Mouse (Mus musculus) heart, postnatal 0 days (tissue): Measurements from ENCODE around the gene A030014E15Rik. TPM values are rescaled to one million over a fixed set of nuclear protein-coding genes. Genes with fewer than 3 reads are reported as not detected.

ENCODE experiments used
- ATAC-seq: fragments of 200-750 bp; cut with Nextera tagmentation; 2 replicates; pipeline ENCODE4 v1.8.0; 2017; ENCODE audit warnings: low read depth, moderate number of reproducible peaks, moderate library complexity; ENCODE audit not compliant: insufficient read depth
- DNase-seq: peaks from one replicate; pipeline ENCODE4 v3.0.0-alpha.2; 2016; ENCODE audit warnings: low spot score
- H3K27ac ChIP-seq: fragments of 300-500 bp; sonication (generic); 2 replicates; pipeline ENCODE4 v1.5.1; 2014; ENCODE audit warnings: low read depth, mild to moderate bottlenecking
- H3K27me3 ChIP-seq: fragments of 300-500 bp; sonication (generic); 2 replicates; pipeline ENCODE4 v1.6.1; 2014; ENCODE audit warnings: low read length, mixed read lengths; ENCODE audit not compliant: control insufficient read depth, insufficient read depth
- H3K36me3 ChIP-seq: fragments of 300-500 bp; sonication (generic); replicated peaks from 2 replicates; pipeline ENCODE4 v1.6.1; 2014; ENCODE audit warnings: low read length, mixed read lengths; ENCODE audit not compliant: control insufficient read depth, insufficient read depth
- H3K4me1 ChIP-seq: fragments of 300-500 bp; sonication (generic); 2 replicates; pipeline ENCODE4 v1.6.1; 2014; ENCODE audit warnings: antibody characterized with exemption; ENCODE audit not compliant: control insufficient read depth, insufficient read depth
- H3K4me2 ChIP-seq: fragments of 300-500 bp; sonication (generic); 2 replicates; pipeline ENCODE4 v1.6.1; 2014; ENCODE audit warnings: low read depth, mild to moderate bottlenecking, low read length, moderate library complexity
- H3K4me3 ChIP-seq: fragments of 300-500 bp; sonication (generic); 2 replicates; pipeline ENCODE4 v1.5.1; 2014; ENCODE audit warnings: low read depth, low read length
- H3K9ac ChIP-seq: fragments of 300-500 bp; sonication (generic); replicated peaks from 2 replicates; pipeline ENCODE4 v1.6.1; 2014; ENCODE audit warnings: low read depth, low read length, mixed read lengths
- H3K9me3 ChIP-seq: fragments of 300-500 bp; sonication (generic); replicated peaks from 2 replicates; pipeline ENCODE4 v1.6.1; 2016; ENCODE audit warnings: low read length; ENCODE audit not compliant: control insufficient read depth
- CTCF ChIP-seq: IDR thresholded peaks from 2 replicates; pipeline ENCODE4 v1.5.1; 2016; ENCODE audit warnings: antibody characterized with exemption, control low read depth, low read depth
- EP300 ChIP-seq: IDR thresholded peaks from 2 replicates; pipeline ENCODE4 v1.6.1; 2016; ENCODE audit warnings: antibody characterized with exemption, low read depth
- WGBS: fragments of 180-500 bp; shearing (Covaris S2); extraction: QIAGEN DNeasy Blood & Tissue Kit; methylation state at CpG from one replicate; pipeline ENCODE4 v1.1.7; 2014; 5-methylcytosine and 5-hydroxymethylcytosine counted together
- polyA plus RNA-seq: library from polyadenylated mRNA; unstranded; fragments of >200 nt; fragmentation: Nextera tagmentation; extraction: Ambion mirVana; gene quantifications from 2 replicates; pipeline ENCODE4 v1.2.1, GENCODE M21; 2015
- total RNA-seq: library from RNA; depleted of rRNA; stranded (reverse); fragments of >200 nt; gene quantifications from 2 replicates; pipeline ENCODE4 v1.2.3, GENCODE M21; 2014; ENCODE audit warnings: low replicate concordance; rRNA removed

Gene A030014E15Rik
- total and polyA plus RNA-seq, 2 experiments from 2014 or later, result not detected

DNA sequence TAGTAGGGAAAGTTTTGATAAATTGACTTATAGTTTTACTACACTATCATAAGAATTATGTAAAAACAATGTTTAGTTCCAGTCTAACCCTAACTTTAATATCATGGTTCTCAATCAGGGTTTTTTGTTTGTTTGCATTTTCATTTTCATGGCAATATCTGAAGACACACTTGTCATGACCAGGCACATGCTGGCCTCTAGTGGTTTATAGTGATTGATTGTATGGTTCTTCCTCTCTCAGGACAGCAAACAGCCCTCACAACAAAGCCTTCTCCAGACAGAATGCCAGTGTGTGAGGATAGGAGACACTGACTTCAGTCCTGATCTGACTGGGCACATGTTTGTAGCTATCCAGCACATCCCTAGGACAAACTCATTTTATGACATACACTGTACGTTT lies 48.5 kb downstream of the A030014E15Rik start:
- ATAC-seq (no peak), DNase-seq (no peak)
- Histone ChIP-seq H3K4me1 (peaks cover 16% of the 10 kb centered on the region; the same call in 1 of the 2 replicates), H3K9me3 (no peaks in the 10 kb centered on the region), H3K9ac (no peak overlapping the region), H3K4me2 (no peak overlapping the region), H3K27me3 (no peaks in the 10 kb centered on the region), H3K27ac (no peak overlapping the region), H3K36me3 (no peaks in the 10 kb centered on the region), H3K4me3 (no peak overlapping the region)
- 63% methylated on average over 1 of the region's 1 CpGs for WGBS
- no peak for TF ChIP-seq EP300
- TF ChIP-seq CTCF, result peak; percentile 33

DNA sequence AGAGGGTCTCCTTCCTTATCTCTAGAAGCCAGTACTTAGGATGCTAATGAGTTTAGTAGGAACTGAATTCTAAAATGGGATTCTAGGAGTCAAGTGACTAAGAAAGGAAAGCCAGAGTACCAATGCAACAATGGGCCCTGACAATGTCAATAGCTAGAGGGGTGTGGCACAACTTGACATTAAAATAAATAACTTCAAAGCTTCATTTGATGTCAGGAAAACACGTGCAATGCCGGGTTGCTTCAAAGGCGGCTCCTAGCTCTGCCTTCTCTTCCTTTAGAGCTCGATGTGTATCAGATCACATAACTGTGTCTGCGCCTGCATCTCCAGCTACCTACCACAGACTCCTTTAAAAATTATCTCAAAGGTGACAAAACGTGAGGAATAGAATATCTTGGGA lies 49.2 kb downstream of the A030014E15Rik start:
- ATAC-seq (no peak), DNase-seq (no peak)
- H3K27ac ChIP-seq, result no peak overlapping the region
- peaks cover 16% of the 10 kb centered on the region; the same call in 1 of the 2 replicates for H3K4me1 ChIP-seq
- H3K4me3 ChIP-seq, result no peak overlapping the region
- H3K9ac ChIP-seq, result no peak overlapping the region
- no peak for TF ChIP-seq CTCF
- no peak for TF ChIP-seq EP300
- no peaks in the 10 kb centered on the region for H3K27me3 ChIP-seq
- WGBS, result 29% methylated on average over 6 of the region's 6 CpGs
- H3K36me3 ChIP-seq, result no peaks in the 10 kb centered on the region
- no peaks in the 10 kb centered on the region for H3K9me3 ChIP-seq
- no peak overlapping the region for H3K4me2 ChIP-seq

- H3K27ac ChIP-seq, result no peak overlapping the region
- no peak overlapping the region for H3K4me3 ChIP-seq
- 60% methylated on average over 9 of the region's 9 CpGs for WGBS
- no peak overlapping the region for H3K4me2 ChIP-seq
- peak; percentile 44 for ATAC-seq
- H3K27me3 ChIP-seq, result no peaks in the 10 kb centered on the region
- DNase-seq, result no peak
- TF ChIP-seq CTCF, result no peak
- TF ChIP-seq EP300, result 0 out of 2 replicates have a peak, but pooled peaks have one; percentile 47
- H3K36me3 ChIP-seq, result no peaks in the 10 kb centered on the region
- no peak overlapping the region for H3K9ac ChIP-seq
- peaks cover 16% of the 10 kb centered on the region; the same call in 1 of the 2 replicates for H3K4me1 ChIP-seq
- no peaks in the 10 kb centered on the region for H3K9me3 ChIP-seq
Measured at GRCm38 (mm10) chr1:82974342-82974741, 49.6 kb downstream of the A030014E15Rik start.

Other genes with a start within 250 kb of the A030014E15Rik start
- gene Mff, start 200.0 kb upstream of the A030014E15Rik start, total RNA-seq, result 211 and 306 TPM in 2 replicates
- 259 and 270 TPM in 2 replicates for gene Mff, start 200.0 kb upstream of the A030014E15Rik start, polyA plus RNA-seq
- not detected in 2 replicates for gene Tm4sf20, start 156.5 kb upstream of the A030014E15Rik start, total RNA-seq
- 0.14 TPM in 1 of 2 replicates, not detected in the other for gene Tm4sf20, start 156.5 kb upstream of the A030014E15Rik start, polyA plus RNA-seq
- not detected in 2 replicates for gene Gm47791, start 153.7 kb upstream of the A030014E15Rik start, total RNA-seq
- not detected in 2 replicates for gene Gm47791, start 153.7 kb upstream of the A030014E15Rik start, polyA plus RNA-seq
- 71.0 and 78.8 TPM in 2 replicates for gene Agfg1, start 85.4 kb upstream of the A030014E15Rik start, total RNA-seq
- gene Agfg1, start 85.4 kb upstream of the A030014E15Rik start, polyA plus RNA-seq, result 18.5 and 18.6 TPM in 2 replicates
- not detected in 2 replicates for gene A030005L19Rik, start 11.6 kb upstream of the A030014E15Rik start, total RNA-seq
- 0.15 TPM in 1 of 2 replicates, not detected in the other for gene A030005L19Rik, start 11.6 kb upstream of the A030014E15Rik start, polyA plus RNA-seq
- not detected in 2 replicates for gene Gm6217, start 6.5 kb downstream of the A030014E15Rik start, total RNA-seq
- gene Gm6217, start 6.5 kb downstream of the A030014E15Rik start, polyA plus RNA-seq, result not detected in 2 replicates
- not detected in 2 replicates for gene A030003K21Rik, start 18.5 kb downstream of the A030014E15Rik start, total RNA-seq
- gene A030003K21Rik, start 18.5 kb downstream of the A030014E15Rik start, polyA plus RNA-seq, result not detected in 2 replicates
- not detected in 2 replicates for gene Gm7544, start 31.1 kb downstream of the A030014E15Rik start, total RNA-seq
- not detected in 2 replicates for gene Gm7544, start 31.1 kb downstream of the A030014E15Rik start, polyA plus RNA-seq
- not detected in 2 replicates for gene Gm47955, start 35.4 kb downstream of the A030014E15Rik start, total RNA-seq
- not detected in 2 replicates for gene Gm47955, start 35.4 kb downstream of the A030014E15Rik start, polyA plus RNA-seq
- gene Gm47959, start 75.6 kb downstream of the A030014E15Rik start, total RNA-seq, result not detected in 2 replicates
- not detected in 2 replicates for gene Gm47959, start 75.6 kb downstream of the A030014E15Rik start, polyA plus RNA-seq
- 8.2 TPM in 2 replicates for gene Slc19a3, start 113.5 kb downstream of the A030014E15Rik start, total RNA-seq
- gene Slc19a3, start 113.5 kb downstream of the A030014E15Rik start, polyA plus RNA-seq, result 1.6 TPM in 2 replicates
- gene Krtap28-10, start 117.6 kb downstream of the A030014E15Rik start, total RNA-seq, result not detected in 2 replicates
- not detected in 2 replicates for gene Krtap28-10, start 117.6 kb downstream of the A030014E15Rik start, polyA plus RNA-seq
- gene Gm47969, start 120.0 kb downstream of the A030014E15Rik start, total RNA-seq, result not detected in 2 replicates
- not detected in 2 replicates for gene Gm47969, start 120.0 kb downstream of the A030014E15Rik start, polyA plus RNA-seq
- gene A030005K14Rik, start 134.5 kb downstream of the A030014E15Rik start, total RNA-seq, result not detected in 2 replicates
- not detected in 2 replicates for gene A030005K14Rik, start 134.5 kb downstream of the A030014E15Rik start, polyA plus RNA-seq
- not detected in 2 replicates for gene Krtap28-13, start 136.0 kb downstream of the A030014E15Rik start, total RNA-seq
- not detected in 2 replicates for gene Krtap28-13, start 136.0 kb downstream of the A030014E15Rik start, polyA plus RNA-seq
- not detected in 2 replicates for gene Ccl20, start 191.8 kb downstream of the A030014E15Rik start, total RNA-seq
- gene Ccl20, start 191.8 kb downstream of the A030014E15Rik start, polyA plus RNA-seq, result 0.15 TPM in 1 of 2 replicates, not detected in the other
- not detected in 2 replicates for gene Daw1, start 234.8 kb downstream of the A030014E15Rik start, total RNA-seq
- gene Daw1, start 234.8 kb downstream of the A030014E15Rik start, polyA plus RNA-seq, result 0.16 TPM in 1 of 2 replicates, not detected in the other